Mouse (Mus musculus): Measurements from ENCODE around the gene Snrk. TPM values are rescaled to one million over a fixed set of nuclear protein-coding genes. Genes with fewer than 3 reads are reported as not detected.

The Snrk gene
- polyA plus RNA-seq, 1 experiment = 20.3 TPM

- no peaks in the 10 kb centered on the region for H3K9me3 ChIP-seq (replicated peaks; ENCODE audit: control insufficient read depth, insufficient read depth, low read length, poor library complexity, severe bottlenecking)
- no peak overlapping the region for H3K4me3 ChIP-seq (ENCODE audit: low read depth, low read length)
- no peak overlapping the region for H3K9ac ChIP-seq (ENCODE audit: low read depth, poor library complexity, severe bottlenecking)
- H3K27ac ChIP-seq (ENCODE audit: insufficient read depth, low read length) = no peak overlapping the region
- TF ChIP-seq EP300 (IDR thresholded peaks at IDR 0.05; ENCODE audit: insufficient read depth, low read depth, low read length) (no peak), POLR2A (IDR thresholded peaks at IDR 0.05; ENCODE audit: insufficient read depth, low read length) (no peak), CTCF (IDR thresholded peaks at IDR 0.05; ENCODE audit: low read depth, low read length) (no peak)
- H3K36me3 ChIP-seq (ENCODE audit: control insufficient read depth, insufficient read depth, low read length, poor library complexity, severe bottlenecking) = no peaks in the 10 kb centered on the region
- no peaks in the 10 kb centered on the region for H3K4me1 ChIP-seq (ENCODE audit: control insufficient read depth, insufficient read depth, low read length)
- no peaks in the 10 kb centered on the region for H3K27me3 ChIP-seq (ENCODE audit: control insufficient read depth, insufficient read depth, low read length, poor library complexity, severe bottlenecking)
These were observed 88.6 kb downstream of the Snrk start for GRCm38 (mm10) chr9:122205543-122206200.

GRCm38 (mm10) chr9:122208311-122208710, 91.2 kb downstream of the Snrk start:
- Histone ChIP-seq H3K27me3 (ENCODE audit: control insufficient read depth, insufficient read depth, low read length, poor library complexity, severe bottlenecking) (no peaks in the 10 kb centered on the region), H3K4me1 (ENCODE audit: control insufficient read depth, insufficient read depth, low read length) (no peaks in the 10 kb centered on the region), H3K27ac (ENCODE audit: insufficient read depth, low read length) (no peak overlapping the region), H3K9ac (ENCODE audit: low read depth, poor library complexity, severe bottlenecking) (no peak overlapping the region), H3K4me3 (ENCODE audit: low read depth, low read length) (no peak overlapping the region), H3K9me3 (replicated peaks; ENCODE audit: control insufficient read depth, insufficient read depth, low read length, poor library complexity, severe bottlenecking) (no peaks in the 10 kb centered on the region), H3K36me3 (ENCODE audit: control insufficient read depth, insufficient read depth, low read length, poor library complexity, severe bottlenecking) (no peaks in the 10 kb centered on the region)
- TF ChIP-seq CTCF (IDR thresholded peaks at IDR 0.05; ENCODE audit: low read depth, low read length) (no peak), EP300 (IDR thresholded peaks at IDR 0.05; ENCODE audit: insufficient read depth, low read depth, low read length) (no peak), POLR2A (IDR thresholded peaks at IDR 0.05; ENCODE audit: insufficient read depth, low read length) (no peak)

GRCm38 (mm10) chr9:122215118-122215517, 98.1 kb downstream of the Snrk start:
- Histone ChIP-seq H3K4me1 (ENCODE audit: control insufficient read depth, insufficient read depth, low read length) (no peaks in the 10 kb centered on the region), H3K36me3 (ENCODE audit: control insufficient read depth, insufficient read depth, low read length, poor library complexity, severe bottlenecking) (no peaks in the 10 kb centered on the region), H3K27me3 (ENCODE audit: control insufficient read depth, insufficient read depth, low read length, poor library complexity, severe bottlenecking) (no peaks in the 10 kb centered on the region), H3K27ac (ENCODE audit: insufficient read depth, low read length) (no peak overlapping the region), H3K4me3 (ENCODE audit: low read depth, low read length) (no peak overlapping the region), H3K9ac (ENCODE audit: low read depth, poor library complexity, severe bottlenecking) (no peak overlapping the region), H3K9me3 (replicated peaks; ENCODE audit: control insufficient read depth, insufficient read depth, low read length, poor library complexity, severe bottlenecking) (no peaks in the 10 kb centered on the region)
- no peak for TF ChIP-seq POLR2A (IDR thresholded peaks at IDR 0.05; ENCODE audit: insufficient read depth, low read length)
- TF ChIP-seq EP300 (IDR thresholded peaks at IDR 0.05; ENCODE audit: insufficient read depth, low read depth, low read length) = no peak
- no peak for TF ChIP-seq CTCF (IDR thresholded peaks at IDR 0.05; ENCODE audit: low read depth, low read length)

GRCm38 (mm10) chr9:122216945-122217529, 100.0 kb downstream of the Snrk start:
- no peaks in the 10 kb centered on the region for H3K27me3 ChIP-seq (ENCODE audit: control insufficient read depth, insufficient read depth, low read length, poor library complexity, severe bottlenecking)
- no peak for TF ChIP-seq EP300 (IDR thresholded peaks at IDR 0.05; ENCODE audit: insufficient read depth, low read depth, low read length)
- no peak for TF ChIP-seq POLR2A (IDR thresholded peaks at IDR 0.05; ENCODE audit: insufficient read depth, low read length)
- no peak for TF ChIP-seq CTCF (IDR thresholded peaks at IDR 0.05; ENCODE audit: low read depth, low read length)
- H3K4me3 ChIP-seq (ENCODE audit: low read depth, low read length) = no peak overlapping the region
- no peaks in the 10 kb centered on the region for H3K4me1 ChIP-seq (ENCODE audit: control insufficient read depth, insufficient read depth, low read length)
- H3K9ac ChIP-seq (ENCODE audit: low read depth, poor library complexity, severe bottlenecking) = no peak overlapping the region
- no peak overlapping the region for H3K27ac ChIP-seq (ENCODE audit: insufficient read depth, low read length)
- H3K9me3 ChIP-seq (replicated peaks; ENCODE audit: control insufficient read depth, insufficient read depth, low read length, poor library complexity, severe bottlenecking) = no peaks in the 10 kb centered on the region
- no peaks in the 10 kb centered on the region for H3K36me3 ChIP-seq (ENCODE audit: control insufficient read depth, insufficient read depth, low read length, poor library complexity, severe bottlenecking)

Other genes with a start within 250 kb of the Snrk start
- not detected in 2 replicates for gene Ackr2, start 218.9 kb upstream of the Snrk start, polyA plus RNA-seq (2011; ENCODE audit: insufficient read depth, insufficient read length, low read depth, missing spikeins)
- gene Cyp8b1, start 201.0 kb upstream of the Snrk start, polyA plus RNA-seq (2011; ENCODE audit: insufficient read depth, insufficient read length, low read depth, missing spikeins) = not detected in 2 replicates
- not detected in 2 replicates for gene Fam198a, start 166.3 kb upstream of the Snrk start, polyA plus RNA-seq (2011; ENCODE audit: insufficient read depth, insufficient read length, low read depth, missing spikeins)
- 7.5 and 7.9 TPM in 2 replicates for gene Pomgnt2, start 120.2 kb upstream of the Snrk start, polyA plus RNA-seq (2011; ENCODE audit: insufficient read depth, insufficient read length, low read depth, missing spikeins)
- gene Ano10, start 177.2 kb downstream of the Snrk start, polyA plus RNA-seq (2011; ENCODE audit: insufficient read depth, insufficient read length, low read depth, missing spikeins) = 19.4 and 19.6 TPM in 2 replicates
- 28.4 and 30.5 TPM in 2 replicates for gene Abhd5, start 234.3 kb downstream of the Snrk start, polyA plus RNA-seq (2011; ENCODE audit: insufficient read depth, insufficient read length, low read depth, missing spikeins)

All from ES-Bruce4 (cell line).